8 mouse cellular contexts compared by ENCODE assay signal in genomic region chr14:45350931-45351859, GRCm38 (mm10). TPM values are rescaled to one million over a fixed set of nuclear protein-coding genes. Genes with fewer than 3 reads are reported as not detected.
DNase-seq lines count a peak whose midpoint lies in the region; ATAC-seq lines count a peak whose summit lies in the region.

Styx (plus strand) TSS chr14:45351093.

- peak within 1 kb of the TSS; percentile 76 for H3K4me2 ChIP-seq in hindbrain, embryonic 11.5 days (replicated peaks; ENCODE audit: low read depth, low read length)

- peak; percentile 95 for DNase-seq in MN1 (ENCODE audit: low spot score)
- DNase-seq in cerebellum, adult 9-10 months, result peak; percentile 94
- DNase-seq in frontal cortex, adult 2 months (ENCODE audit: extremely low spot score in 1 of 2, low spot score in 1 of 2), result peak; percentile 72 to 92
- DNase-seq in hindbrain, embryonic 11.5 days (ENCODE audit: low spot score), result peak; percentile 95
- DNase-seq in layer of hippocampus, postnatal 10 days (ENCODE audit: low spot score in 2 of 2), result peak; percentile 93 to 96
- DNase-seq in lung, postnatal 10 days, result peak; percentile 98
- DNase-seq in ovary, postnatal 36 days (ENCODE audit: low spot score), result peak; percentile 99
- DNase-seq in thymus, postnatal 25 days, result peak; percentile 97

- peak; percentile 99 for ATAC-seq in hindbrain, embryonic 11.5 days (ENCODE audit: low FRiP score)

- H3K9me3 ChIP-seq in hindbrain, embryonic 11.5 days (ENCODE audit: control insufficient read depth, low read length), result no peaks in the 10 kb centered on the region

- peak within 1 kb of the TSS; percentile 60 for H3K27ac ChIP-seq in hindbrain, embryonic 11.5 days (ENCODE audit: low read depth, low read length)

- H3K36me3 ChIP-seq in hindbrain, embryonic 11.5 days (ENCODE audit: control insufficient read depth, insufficient read depth, low read length), result peaks cover 6% of the 10 kb centered on the region; the same call in 1 of the 2 replicates

- WGBS in hindbrain, embryonic 11.5 days, result under 1% methylated on average over 58 of the region's 93 CpGs

- peak within 1 kb of the TSS; percentile 78 for H3K9ac ChIP-seq in hindbrain, embryonic 11.5 days (ENCODE audit: low read depth, low read length)

- peak within 1 kb of the TSS; percentile 73 for H3K4me3 ChIP-seq in hindbrain, embryonic 11.5 days (ENCODE audit: low read depth, low read length)

- no peaks in the 10 kb centered on the region for H3K4me1 ChIP-seq in hindbrain, embryonic 11.5 days (replicated peaks; ENCODE audit: control insufficient read depth, insufficient read depth, low read length)

- no peaks in the 10 kb centered on the region for H3K27me3 ChIP-seq in hindbrain, embryonic 11.5 days (ENCODE audit: control insufficient read depth, insufficient read depth, low read length)

RNA-seq across cellular contexts. Expression of gene Styx, which starts in this region (rescaled TPM):
- 15.6 and 17.5 TPM in 2 replicates for polyA plus RNA-seq in frontal cortex, adult 2 months (2012; rRNA removed)
- polyA plus RNA-seq in hindbrain, embryonic 11.5 days (2014; fragmentation: Nextera tagmentation; extraction: Ambion mirVana), result 35.2 and 51.6 TPM in 2 replicates
- 10 to 100 TPM; 19.1 to 20.1 TPM for total RNA-seq in layer of hippocampus, postnatal 10 days (2021)

Comparison
In these comparisons a context has a peak if more than half of its experiments do, and no peak if none do; other contexts are left out.
1. Peak in every context shown above with its lines: DNase-seq, ATAC-seq, H3K4me3 ChIP-seq and H3K27ac ChIP-seq.